ENCODE assay signal across 8 mouse cellular contexts in the genomic region with DNA sequence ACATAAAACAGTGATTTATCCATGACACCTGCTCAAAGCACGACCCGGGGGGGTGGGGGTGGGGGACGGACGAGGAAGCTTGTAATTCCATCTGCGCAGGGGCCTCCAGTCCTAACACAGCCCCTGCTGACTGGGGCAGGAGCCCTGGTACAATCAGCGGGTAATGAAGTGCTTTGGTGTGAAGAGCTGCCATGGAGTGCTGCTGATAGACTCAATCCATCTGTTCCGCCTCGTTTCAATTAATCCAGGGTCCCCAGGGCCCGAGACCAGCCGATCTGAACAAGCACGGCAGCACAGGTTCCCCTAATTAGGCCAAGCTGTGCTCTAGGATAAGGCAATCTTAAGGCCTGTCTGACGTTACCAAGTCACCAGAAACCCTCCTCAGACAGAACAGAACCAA. TPM values are rescaled to one million over a fixed set of nuclear protein-coding genes. Genes with fewer than 3 reads are reported as not detected.
DNase-seq lines count a peak whose midpoint lies in the region; ATAC-seq and TF ChIP-seq lines count a peak whose summit lies in the region.

No protein-coding gene starts in this region.

- 66% methylated on average over 12 of the region's 12 CpGs for WGBS in bone marrow, adult 2 months
- 8% methylated on average over 12 of the region's 12 CpGs for WGBS in forebrain, embryonic 14.5 days
- WGBS in limb, embryonic 14.5 days = 7% methylated on average over 12 of the region's 12 CpGs
- WGBS in intestine, postnatal 0 days = 72% methylated on average over 12 of the region's 12 CpGs
- 63% methylated on average over 12 of the region's 12 CpGs for WGBS in stomach, postnatal 0 days

- no peak overlapping the region for H3K4me2 ChIP-seq in forebrain, embryonic 14.5 days (ENCODE audit: low read length)
- H3K4me2 ChIP-seq in limb, embryonic 14.5 days (replicated peaks; ENCODE audit: low read depth, low read length, severe bottlenecking) = 0 out of 2 replicates have a peak overlapping the region, but pooled peaks have one; percentile 13
- no peak overlapping the region for H3K4me2 ChIP-seq in intestine, postnatal 0 days (replicated peaks; ENCODE audit: low read depth)
- no peak overlapping the region for H3K4me2 ChIP-seq in stomach, postnatal 0 days (replicated peaks; ENCODE audit: low read depth)

- TF ChIP-seq EP300 in stomach, postnatal 0 days (optimal IDR thresholded peaks at IDR 0.05) = no peak

- no peak overlapping the region for H3K9ac ChIP-seq in forebrain, embryonic 14.5 days (ENCODE audit: low read length)
- no peak overlapping the region for H3K9ac ChIP-seq in limb, embryonic 14.5 days (ENCODE audit: low read depth, low read length, severe bottlenecking)
- no peak overlapping the region for H3K9ac ChIP-seq in intestine, postnatal 0 days (ENCODE audit: low read depth, low read length)
- no peak overlapping the region for H3K9ac ChIP-seq in stomach, postnatal 0 days (ENCODE audit: low read length)

- no peak overlapping the region for H3K4me3 ChIP-seq in bone marrow, adult 2 months (replicated peaks; ENCODE audit: control insufficient read depth, low read depth, low read length)
- no peak overlapping the region for H3K4me3 ChIP-seq in forebrain, embryonic 14.5 days (ENCODE audit: low read depth, low read length)
- H3K4me3 ChIP-seq in limb, embryonic 14.5 days (replicated peaks; ENCODE audit: low read length) = no peak overlapping the region
- no peak overlapping the region for H3K4me3 ChIP-seq in intestine, postnatal 0 days (ENCODE audit: low read depth, low read length)
- no peak overlapping the region for H3K4me3 ChIP-seq in stomach, postnatal 0 days (ENCODE audit: low read depth, low read length)

- H3K27me3 ChIP-seq in forebrain, embryonic 14.5 days (replicated peaks; ENCODE audit: control insufficient read depth, insufficient read depth, low read length) = no peaks in the 10 kb centered on the region
- no peaks in the 10 kb centered on the region for H3K27me3 ChIP-seq in limb, embryonic 14.5 days (ENCODE audit: control insufficient read depth, insufficient read depth, low read length)
- H3K27me3 ChIP-seq in intestine, postnatal 0 days (replicated peaks; ENCODE audit: control insufficient read depth, insufficient read depth, low read length) = no peaks in the 10 kb centered on the region
- H3K27me3 ChIP-seq in stomach, postnatal 0 days (ENCODE audit: control insufficient read depth, insufficient read depth, low read length) = no peaks in the 10 kb centered on the region

- peak; percentile 19 for DNase-seq in cerebellum, adult 11-12 months
- DNase-seq in cerebellum, adult 8-10 months = no peak
- peak; percentile 85 for DNase-seq in forebrain, embryonic 14.5 days (ENCODE audit: low spot score)
- DNase-seq in limb, embryonic 14.5 days (ENCODE audit: low spot score) = peak; percentile 22
- no peak for DNase-seq in right cerebral cortex, postnatal 14 days
- no peak for DNase-seq in stomach, postnatal 0 days (ENCODE audit: low spot score)

- peak; percentile 79 for ATAC-seq in forebrain, embryonic 14.5 days
- peak; percentile 72; the same call in 1 of the 2 replicates for ATAC-seq in limb, embryonic 14.5 days (ENCODE audit: low FRiP score, low read depth)
- ATAC-seq in intestine, postnatal 0 days = no peak
- no peak for ATAC-seq in stomach, postnatal 0 days (ENCODE audit: low FRiP score, low TSS enrichment)

- H3K36me3 ChIP-seq in forebrain, embryonic 14.5 days (ENCODE audit: control insufficient read depth, insufficient read depth, low read length) = 0 out of 2 replicates have a peak, but pooled peaks cover 5% of the 10 kb centered on the region
- no peaks in the 10 kb centered on the region for H3K36me3 ChIP-seq in limb, embryonic 14.5 days (ENCODE audit: control insufficient read depth, insufficient read depth, low read length)
- no peaks in the 10 kb centered on the region for H3K36me3 ChIP-seq in intestine, postnatal 0 days (ENCODE audit: control insufficient read depth, insufficient read depth)
- H3K36me3 ChIP-seq in stomach, postnatal 0 days (ENCODE audit: control insufficient read depth, insufficient read depth, low read length) = no peaks in the 10 kb centered on the region

- no peak for TF ChIP-seq CTCF in bone marrow, adult 2 months (IDR thresholded peaks at IDR 0.05; ENCODE audit: control insufficient read depth, insufficient read depth, low read length)
- no peak for TF ChIP-seq CTCF in intestine, postnatal 0 days (IDR thresholded peaks at IDR 0.05; ENCODE audit: low read depth)
- TF ChIP-seq CTCF in stomach, postnatal 0 days (IDR thresholded peaks at IDR 0.05; ENCODE audit: low read depth) = no peak

- no peak for TF ChIP-seq POLR2A in bone marrow, adult 2 months (IDR thresholded peaks at IDR 0.05; ENCODE audit: borderline replicate concordance, control insufficient read depth, low read depth, low read length)
- no peak for TF ChIP-seq POLR2A in limb, embryonic 14.5 days (IDR thresholded peaks at IDR 0.05; ENCODE audit: borderline replicate concordance, extremely low read depth, insufficient read depth, insufficient read length)

- H3K27ac ChIP-seq in bone marrow, adult 2 months (ENCODE audit: control insufficient read depth, insufficient read depth, low read depth, low read length, poor library complexity) = peak overlapping the region; percentile 75; the same call in 1 of the 2 replicates
- peak overlapping the region; percentile 91 for H3K27ac ChIP-seq in forebrain, embryonic 14.5 days (ENCODE audit: low read depth, low read length)
- no peak overlapping the region for H3K27ac ChIP-seq in limb, embryonic 14.5 days (replicated peaks; ENCODE audit: low read depth, low read length)
- H3K27ac ChIP-seq in intestine, postnatal 0 days (ENCODE audit: low read depth, low read length) = no peak overlapping the region
- H3K27ac ChIP-seq in stomach, postnatal 0 days (replicated peaks) = no peak overlapping the region

- peaks cover 29% of the 10 kb centered on the region for H3K4me1 ChIP-seq in bone marrow, adult 2 months (ENCODE audit: control insufficient read depth, insufficient read depth, low read length)
- H3K4me1 ChIP-seq in forebrain, embryonic 14.5 days (ENCODE audit: control insufficient read depth, insufficient read depth, low read length) = peaks cover 41% of the 10 kb centered on the region
- peaks cover 21% of the 10 kb centered on the region for H3K4me1 ChIP-seq in limb, embryonic 14.5 days (ENCODE audit: control insufficient read depth, insufficient read depth, low read length)
- no peaks in the 10 kb centered on the region for H3K4me1 ChIP-seq in intestine, postnatal 0 days (replicated peaks; ENCODE audit: control insufficient read depth, insufficient read depth, low read length)
- H3K4me1 ChIP-seq in stomach, postnatal 0 days (replicated peaks; ENCODE audit: control insufficient read depth, insufficient read depth) = no peaks in the 10 kb centered on the region

- no peaks in the 10 kb centered on the region for H3K9me3 ChIP-seq in forebrain, embryonic 14.5 days (replicated peaks; ENCODE audit: control insufficient read depth, low read length)
- H3K9me3 ChIP-seq in limb, embryonic 14.5 days (ENCODE audit: control insufficient read depth, low read length) = no peaks in the 10 kb centered on the region
- H3K9me3 ChIP-seq in intestine, postnatal 0 days (ENCODE audit: control insufficient read depth) = no peaks in the 10 kb centered on the region
- no peaks in the 10 kb centered on the region for H3K9me3 ChIP-seq in stomach, postnatal 0 days (ENCODE audit: control insufficient read depth, low read length)

RNA-seq across cellular contexts. Expression of a gene that starts 38.6 kb away (rescaled TPM):
- polyA plus RNA-seq in bone marrow, adult 2 months (2011; ENCODE audit: insufficient read depth, insufficient read length, low replicate concordance, missing spikeins) = 68.4 and 138 TPM in 2 replicates
- 11.6 and 15.3 TPM in 2 replicates for polyA plus RNA-seq in forebrain, embryonic 14.5 days (2014; fragmentation: Nextera tagmentation; extraction: Ambion mirVana)
- 5.5 and 6.5 TPM in 2 replicates for polyA plus RNA-seq in limb, embryonic 14.5 days (2012; rRNA removed)
- polyA plus RNA-seq in limb, embryonic 14.5 days (2014; fragmentation: Nextera tagmentation; extraction: Ambion mirVana) = 4.9 and 5.2 TPM in 2 replicates
- 11.7 and 14.4 TPM in 2 replicates for polyA plus RNA-seq in intestine, postnatal 0 days (2015; fragmentation: Nextera tagmentation; extraction: Ambion mirVana)
- 5.7 and 6.0 TPM in 2 replicates for polyA plus RNA-seq in stomach, postnatal 0 days (2015; fragmentation: Nextera tagmentation; extraction: Ambion mirVana)

Comparison
In these comparisons a context has a peak if more than half of its experiments do, and no peak if none do; other contexts are left out.
1. DNase-seq: peak in cerebellum, adult 11-12 months (single experiment), forebrain, embryonic 14.5 days (single experiment) and limb, embryonic 14.5 days (single experiment); none in cerebellum, adult 8-10 months (single experiment), right cerebral cortex, postnatal 14 days (single experiment) and stomach, postnatal 0 days (single experiment).
2. H3K27ac ChIP-seq: peak in bone marrow, adult 2 months (single experiment) and forebrain, embryonic 14.5 days (single experiment); none in limb, embryonic 14.5 days (single experiment), intestine, postnatal 0 days (single experiment) and stomach, postnatal 0 days (single experiment).
3. ATAC-seq: peak in forebrain, embryonic 14.5 days (single experiment) and limb, embryonic 14.5 days (single experiment); none in intestine, postnatal 0 days (single experiment) and stomach, postnatal 0 days (single experiment).